Mouse (Mus musculus): ENCODE measurements around the gene Mto1. TPM values are rescaled to one million over a fixed set of nuclear protein-coding genes. Genes with fewer than 3 reads are reported as not detected.
A peak's percentile ranks its signal among the peaks of the same experiment; 100 is the strongest.

Gene Mto1
- polyA plus RNA-seq (2014; fragmentation: Nextera tagmentation; extraction: Ambion mirVana), result 21.4 and 22.1 TPM in 2 replicates

DNA sequence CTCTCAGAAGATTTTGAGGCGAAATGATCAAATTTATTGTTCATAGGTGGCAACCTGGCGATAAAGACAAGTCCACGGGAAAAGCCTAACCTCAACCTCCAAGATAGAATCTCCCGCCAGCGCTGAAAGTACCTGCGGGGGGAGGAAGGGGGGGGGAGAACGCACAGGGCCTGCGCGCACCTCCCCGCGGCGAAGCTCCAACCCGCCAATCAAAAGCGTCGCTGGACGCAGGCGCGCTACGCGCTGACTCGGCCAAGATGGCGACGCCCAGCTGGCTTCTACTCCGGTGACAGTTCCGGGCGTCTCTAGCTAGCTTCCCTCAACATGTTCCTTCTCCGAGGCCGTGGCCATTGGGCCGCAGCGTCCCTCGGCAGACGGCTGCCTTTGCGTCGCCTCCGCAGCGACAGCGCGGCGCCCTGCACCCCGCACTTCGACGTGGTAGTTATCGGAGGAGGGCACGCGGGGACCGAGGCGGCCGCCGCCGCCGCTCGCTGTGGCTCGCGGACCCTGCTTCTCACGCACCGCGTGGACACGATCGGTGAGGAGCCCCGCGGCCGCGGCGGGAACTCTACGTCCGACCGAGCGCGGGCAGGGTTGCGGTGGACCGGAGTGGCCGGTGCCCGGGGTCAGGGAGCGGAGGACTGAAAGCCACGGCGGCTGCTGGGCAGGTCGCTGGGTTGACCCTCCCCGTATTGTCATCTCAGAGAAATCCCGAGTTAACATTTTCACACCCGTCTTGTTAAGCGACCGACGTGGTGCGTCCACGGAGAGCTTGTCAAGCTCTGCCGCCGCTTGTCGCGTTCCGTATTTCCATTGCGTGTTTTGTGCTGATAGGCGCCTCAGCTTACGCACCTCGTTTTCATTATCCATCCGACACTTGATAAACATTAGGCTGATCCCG lies at the start of gene Mto1, which contains the start of gene Gm17324:
Gene Mto1, plus strand, starts transcription at position 236 of the 901 bp plus-strand sequence.
Gene Gm17324, minus strand, starts transcription at position 814 of the 901 bp plus-strand sequence.
- H3K4me2 ChIP-seq (ENCODE audit: low read depth, low read length), result peak within 1 kb of the TSS; percentile 58
- peak within 1 kb of the TSS; percentile 91 for H3K9ac ChIP-seq (ENCODE audit: low read depth, low read length)
- peak within 1 kb of the TSS; percentile 84 for H3K27ac ChIP-seq (replicated peaks; ENCODE audit: low read depth, low read length)
- ATAC-seq (ENCODE audit: low read depth) (peak; percentile 95), DNase-seq (ENCODE audit: low spot score) (peak; percentile 94)
- H3K4me1 ChIP-seq (ENCODE audit: control insufficient read depth, insufficient read depth, low read length), result peaks cover 5% of the 10 kb centered on the region
- H3K36me3 ChIP-seq (ENCODE audit: control insufficient read depth, insufficient read depth, low read length), result peaks cover 23% of the 10 kb centered on the region
- whole genome bisulfite sequencing, result under 1% methylated on average over 45 of the region's 96 CpGs
- no peaks in the 10 kb centered on the region for H3K9me3 ChIP-seq (ENCODE audit: control insufficient read depth, low read length)
- H3K27me3 ChIP-seq (replicated peaks; ENCODE audit: control insufficient read depth, insufficient read depth, low read length), result peaks cover 33% of the 10 kb centered on the region
- peak within 1 kb of the TSS; percentile 98 for H3K4me3 ChIP-seq (ENCODE audit: low read depth, low read length)

DNA sequence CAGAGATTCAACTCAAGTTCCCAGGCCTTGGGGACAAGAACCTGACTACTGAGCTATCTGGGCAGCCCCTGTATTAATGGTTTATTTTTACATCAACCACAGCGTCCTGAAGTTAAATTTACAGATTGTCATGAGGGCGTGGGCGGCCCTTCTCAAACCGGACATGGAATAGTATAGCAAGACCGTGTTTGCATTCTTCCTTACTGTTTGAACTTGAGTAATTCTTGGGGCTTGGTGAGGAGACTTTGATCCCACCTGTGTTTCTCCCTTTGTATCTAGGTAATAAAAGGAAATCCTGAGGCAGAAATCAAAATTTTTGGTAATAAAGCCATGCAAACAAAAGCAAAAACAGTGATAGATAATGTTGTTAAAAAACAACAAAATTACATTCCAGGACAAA lies 47.4 kb upstream of the Mto1 start:
- H3K4me1 ChIP-seq (ENCODE audit: control insufficient read depth, insufficient read depth, low read length), result no peaks in the 10 kb centered on the region
- WGBS, result 76% methylated on average over 5 of the region's 5 CpGs
- H3K27me3 ChIP-seq (replicated peaks; ENCODE audit: control insufficient read depth, insufficient read depth, low read length), result peaks cover 32% of the 10 kb centered on the region
- H3K27ac ChIP-seq (replicated peaks; ENCODE audit: low read depth, low read length), result no peak overlapping the region
- no peaks in the 10 kb centered on the region for H3K36me3 ChIP-seq (ENCODE audit: control insufficient read depth, insufficient read depth, low read length)
- no peak overlapping the region for H3K9ac ChIP-seq (ENCODE audit: low read depth, low read length)
- H3K9me3 ChIP-seq (ENCODE audit: control insufficient read depth, low read length), result no peaks in the 10 kb centered on the region
- no peak for ATAC-seq (ENCODE audit: low read depth)
- no peak for DNase-seq (ENCODE audit: low spot score)
- H3K4me2 ChIP-seq (ENCODE audit: low read depth, low read length), result no peak overlapping the region
- no peak overlapping the region for H3K4me3 ChIP-seq (ENCODE audit: low read depth, low read length)

DNA sequence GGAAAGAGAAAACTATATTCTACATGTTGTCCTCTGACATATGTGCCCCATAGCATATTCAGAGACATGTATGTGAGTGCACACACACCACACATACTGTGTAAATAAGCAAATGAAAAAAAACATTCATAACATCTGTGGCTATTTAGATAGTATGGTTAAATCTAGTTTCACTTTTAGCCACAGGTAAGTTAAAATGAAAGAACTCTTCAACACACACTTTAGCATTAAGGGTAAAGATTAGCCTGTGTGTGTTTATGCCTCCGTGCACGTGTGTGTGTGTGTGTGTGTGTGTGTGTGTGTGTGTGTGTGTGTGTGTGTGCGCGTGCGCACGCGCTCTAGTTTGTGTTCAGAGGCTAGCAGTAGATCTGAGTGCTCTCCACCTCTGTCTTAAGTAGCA lies 46.4 kb upstream of the Mto1 start:
- Histone ChIP-seq H3K4me3 (ENCODE audit: low read depth, low read length) (no peak overlapping the region), H3K4me1 (ENCODE audit: control insufficient read depth, insufficient read depth, low read length) (no peaks in the 10 kb centered on the region), H3K9ac (ENCODE audit: low read depth, low read length) (no peak overlapping the region), H3K36me3 (ENCODE audit: control insufficient read depth, insufficient read depth, low read length) (no peaks in the 10 kb centered on the region), H3K9me3 (ENCODE audit: control insufficient read depth, low read length) (no peaks in the 10 kb centered on the region), H3K27ac (replicated peaks; ENCODE audit: low read depth, low read length) (no peak overlapping the region), H3K27me3 (replicated peaks; ENCODE audit: control insufficient read depth, insufficient read depth, low read length) (peaks cover 21% of the 10 kb centered on the region), H3K4me2 (ENCODE audit: low read depth, low read length) (no peak overlapping the region)
- ATAC-seq (ENCODE audit: low read depth) (no peak), DNase-seq (ENCODE audit: low spot score) (no peak)
- WGBS, result 86% methylated on average over 7 of the region's 7 CpGs

DNA sequence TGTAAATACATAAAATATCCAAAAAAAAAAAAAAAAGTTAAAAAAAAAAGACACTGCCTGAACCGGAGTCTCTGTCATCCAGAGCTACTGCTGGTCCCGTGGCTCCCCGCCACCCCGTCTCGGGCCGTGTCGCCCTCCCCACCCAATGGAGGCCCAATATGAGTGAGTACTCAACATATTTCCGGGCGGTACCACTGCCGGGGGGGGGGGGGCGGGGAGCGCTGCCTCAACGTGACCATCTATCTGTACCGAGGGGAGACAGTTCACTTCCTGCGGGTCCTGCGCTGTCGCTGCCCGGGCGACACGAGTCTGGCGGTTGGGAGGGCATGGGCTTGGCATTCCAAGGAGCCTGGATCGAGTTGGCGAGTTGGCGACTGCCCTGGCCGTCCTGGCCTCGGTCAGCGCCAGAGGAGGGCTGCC lies 20.6 kb upstream of the Mto1 start:
- H3K4me1 ChIP-seq (ENCODE audit: control insufficient read depth, insufficient read depth, low read length), result no peaks in the 10 kb centered on the region
- H3K27me3 ChIP-seq (replicated peaks; ENCODE audit: control insufficient read depth, insufficient read depth, low read length), result no peaks in the 10 kb centered on the region
- no peak for DNase-seq (ENCODE audit: low spot score)
- H3K27ac ChIP-seq (replicated peaks; ENCODE audit: low read depth, low read length), result no peak overlapping the region
- H3K4me3 ChIP-seq (ENCODE audit: low read depth, low read length), result peak overlapping the region; percentile 36
- H3K4me2 ChIP-seq (ENCODE audit: low read depth, low read length), result peak overlapping the region; percentile 63
- peak overlapping the region; percentile 56 for H3K9ac ChIP-seq (ENCODE audit: low read depth, low read length)
- H3K36me3 ChIP-seq (ENCODE audit: control insufficient read depth, insufficient read depth, low read length), result no peaks in the 10 kb centered on the region
- ATAC-seq (ENCODE audit: low read depth), result no peak
- no peaks in the 10 kb centered on the region for H3K9me3 ChIP-seq (ENCODE audit: control insufficient read depth, low read length)
- 28% methylated on average over 22 of the region's 27 CpGs for WGBS

DNA sequence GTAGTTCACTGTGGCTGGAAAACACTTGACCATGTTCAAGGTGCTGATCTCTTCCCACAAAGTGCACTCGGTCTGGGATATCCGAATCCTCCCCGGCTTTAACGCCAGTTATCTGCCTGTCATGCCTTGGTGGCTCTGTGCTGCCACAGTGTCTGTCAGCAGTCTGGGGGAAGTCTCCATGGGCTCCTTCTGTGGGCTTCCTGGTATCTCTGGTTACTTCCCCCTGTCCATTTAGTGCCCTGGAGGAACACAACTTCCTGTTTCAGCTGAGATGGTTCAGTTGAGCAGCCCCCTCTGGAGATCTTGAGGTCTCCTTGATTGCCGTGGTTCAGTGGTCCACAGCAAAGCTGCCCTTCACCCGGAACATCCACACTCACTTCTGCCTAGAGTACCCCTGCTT lies 19.8 kb upstream of the Mto1 start:
- Histone ChIP-seq H3K4me2 (ENCODE audit: low read depth, low read length) (no peak overlapping the region), H3K36me3 (ENCODE audit: control insufficient read depth, insufficient read depth, low read length) (no peaks in the 10 kb centered on the region), H3K4me1 (ENCODE audit: control insufficient read depth, insufficient read depth, low read length) (no peaks in the 10 kb centered on the region), H3K4me3 (ENCODE audit: low read depth, low read length) (no peak overlapping the region), H3K9me3 (ENCODE audit: control insufficient read depth, low read length) (no peaks in the 10 kb centered on the region), H3K9ac (ENCODE audit: low read depth, low read length) (no peak overlapping the region), H3K27ac (replicated peaks; ENCODE audit: low read depth, low read length) (no peak overlapping the region), H3K27me3 (replicated peaks; ENCODE audit: control insufficient read depth, insufficient read depth, low read length) (no peaks in the 10 kb centered on the region)
- 75% methylated on average over 6 of the region's 6 CpGs for WGBS
- DNase-seq (ENCODE audit: low spot score) (no peak), ATAC-seq (ENCODE audit: low read depth) (no peak)

DNA sequence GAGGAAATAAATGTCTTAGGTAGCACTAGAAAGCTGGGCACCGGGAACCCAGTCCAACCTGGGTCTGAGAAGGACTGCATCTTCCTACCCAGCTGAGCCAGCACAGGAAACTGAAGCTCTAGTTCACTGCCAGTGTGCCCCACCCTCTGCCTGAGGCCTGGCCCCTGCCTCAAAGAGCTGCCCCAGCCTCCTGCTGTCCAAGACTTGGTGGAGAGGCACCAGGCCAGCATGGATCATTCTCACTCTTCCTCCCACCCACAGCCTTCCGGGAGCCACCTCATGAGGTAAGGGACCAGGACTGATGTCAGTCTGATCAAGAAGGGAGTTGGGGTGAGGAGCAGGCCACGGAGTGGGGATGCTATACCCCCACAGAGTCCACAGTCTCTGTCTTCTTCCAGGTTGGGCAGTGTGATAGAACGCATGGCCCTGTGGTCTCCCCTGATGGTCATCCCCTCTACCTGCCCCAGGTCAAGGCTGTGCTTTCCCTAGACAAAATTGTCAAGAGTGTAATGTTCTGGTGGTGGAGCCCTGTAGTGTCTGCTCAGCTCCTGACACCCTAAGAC lies 19.1 kb upstream of the Mto1 start:
- Histone ChIP-seq H3K4me1 (ENCODE audit: control insufficient read depth, insufficient read depth, low read length) (no peaks in the 10 kb centered on the region), H3K4me3 (ENCODE audit: low read depth, low read length) (no peak overlapping the region), H3K9me3 (ENCODE audit: control insufficient read depth, low read length) (no peaks in the 10 kb centered on the region), H3K36me3 (ENCODE audit: control insufficient read depth, insufficient read depth, low read length) (no peaks in the 10 kb centered on the region), H3K27ac (replicated peaks; ENCODE audit: low read depth, low read length) (no peak overlapping the region), H3K27me3 (replicated peaks; ENCODE audit: control insufficient read depth, insufficient read depth, low read length) (no peaks in the 10 kb centered on the region), H3K4me2 (ENCODE audit: low read depth, low read length) (no peak overlapping the region), H3K9ac (ENCODE audit: low read depth, low read length) (no peak overlapping the region)
- 87% methylated on average over 4 of the region's 4 CpGs for WGBS
- ATAC-seq (ENCODE audit: low read depth) (no peak), DNase-seq (ENCODE audit: low spot score) (no peak)

DNA sequence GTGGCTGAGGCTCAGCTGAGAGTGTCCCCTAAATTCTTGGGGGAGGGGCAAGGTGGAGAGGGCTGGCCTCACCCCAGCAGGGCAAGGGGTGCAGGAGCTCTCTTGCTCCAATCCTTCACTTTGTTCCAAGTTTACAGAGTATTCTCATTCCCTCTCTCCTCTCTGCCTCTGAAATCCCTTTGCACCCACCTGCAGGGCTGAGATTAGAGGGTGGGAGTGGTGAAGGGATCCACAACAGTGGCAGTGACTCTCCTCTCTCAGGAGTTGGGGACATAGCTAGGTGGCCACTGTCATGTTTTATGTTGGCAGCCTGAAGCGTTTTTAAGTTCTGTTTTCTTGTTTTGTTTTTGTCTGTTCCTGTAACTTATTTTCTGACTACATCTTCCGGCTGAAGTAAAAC lies 18.5 kb upstream of the Mto1 start:
- no peak for ATAC-seq (ENCODE audit: low read depth)
- H3K4me3 ChIP-seq (ENCODE audit: low read depth, low read length), result no peak overlapping the region
- no peaks in the 10 kb centered on the region for H3K27me3 ChIP-seq (replicated peaks; ENCODE audit: control insufficient read depth, insufficient read depth, low read length)
- H3K36me3 ChIP-seq (ENCODE audit: control insufficient read depth, insufficient read depth, low read length), result no peaks in the 10 kb centered on the region
- WGBS, result 63% methylated on average over 2 of the region's 2 CpGs
- no peak for DNase-seq (ENCODE audit: low spot score)
- no peaks in the 10 kb centered on the region for H3K9me3 ChIP-seq (ENCODE audit: control insufficient read depth, low read length)
- no peak overlapping the region for H3K27ac ChIP-seq (replicated peaks; ENCODE audit: low read depth, low read length)
- H3K9ac ChIP-seq (ENCODE audit: low read depth, low read length), result no peak overlapping the region
- H3K4me2 ChIP-seq (ENCODE audit: low read depth, low read length), result no peak overlapping the region
- no peaks in the 10 kb centered on the region for H3K4me1 ChIP-seq (ENCODE audit: control insufficient read depth, insufficient read depth, low read length)

DNA sequence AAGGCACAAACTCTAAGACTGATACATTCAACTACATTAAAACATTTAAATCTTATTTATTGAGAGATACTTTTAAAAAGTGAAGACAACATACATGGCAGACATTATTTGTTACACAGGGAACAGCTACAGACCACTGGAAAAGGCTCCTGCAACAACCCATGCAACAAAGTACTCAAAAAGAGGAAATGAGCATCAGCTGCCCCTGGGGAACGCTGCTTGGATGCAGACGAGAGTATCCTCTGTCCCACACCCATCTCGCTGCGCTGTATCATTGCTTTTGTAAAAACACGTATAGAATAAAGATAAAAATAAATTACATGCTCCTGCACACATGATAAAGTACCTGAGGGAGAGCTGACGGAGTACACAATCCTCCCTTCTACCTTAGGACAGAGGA lies 17.5 kb upstream of the Mto1 start:
- ATAC-seq (ENCODE audit: low read depth) (no peak), DNase-seq (ENCODE audit: low spot score) (no peak)
- H3K4me1 ChIP-seq (ENCODE audit: control insufficient read depth, insufficient read depth, low read length), result no peaks in the 10 kb centered on the region
- H3K4me2 ChIP-seq (ENCODE audit: low read depth, low read length), result no peak overlapping the region
- no peaks in the 10 kb centered on the region for H3K36me3 ChIP-seq (ENCODE audit: control insufficient read depth, insufficient read depth, low read length)
- 71% methylated on average over 6 of the region's 6 CpGs for WGBS
- no peaks in the 10 kb centered on the region for H3K9me3 ChIP-seq (ENCODE audit: control insufficient read depth, low read length)
- H3K4me3 ChIP-seq (ENCODE audit: low read depth, low read length), result no peak overlapping the region
- no peak overlapping the region for H3K9ac ChIP-seq (ENCODE audit: low read depth, low read length)
- no peaks in the 10 kb centered on the region for H3K27me3 ChIP-seq (replicated peaks; ENCODE audit: control insufficient read depth, insufficient read depth, low read length)
- no peak overlapping the region for H3K27ac ChIP-seq (replicated peaks; ENCODE audit: low read depth, low read length)

All from embryonic facial prominence, embryonic 14.5 days (tissue).